Mouse (Mus musculus) hindbrain, embryonic 11.5 days (tissue): ENCODE measurements at regions not wholly inside any gene's neighbourhood (a gene's known extent, or its start where the extent isn't known, plus 50 kb on each side); places are given as distances from the start of the nearest gene placed in this dataset.

Source experiments
- ATAC-seq: fragments of 200-750 bp; cut with Nextera tagmentation; 2 replicates; pipeline ENCODE4 v1.8.0; 2017; ENCODE audit warnings: mild to moderate bottlenecking, moderate TSS enrichment, moderate library complexity; ENCODE audit not compliant: low FRiP score
- DNase-seq: peaks from one replicate; pipeline ENCODE4 v3.0.0-alpha.2; 2015; ENCODE audit warnings: low spot score
- H3K27ac ChIP-seq: fragments of 300-500 bp; sonication (generic); 2 replicates; pipeline ENCODE4 v1.5.1; 2014; ENCODE audit warnings: mild to moderate bottlenecking, low read depth, low read length
- H3K27me3 ChIP-seq: fragments of 300-500 bp; sonication (generic); 2 replicates; pipeline ENCODE4 v1.6.1; 2014; ENCODE audit warnings: mild to moderate bottlenecking, low read length, moderate library complexity, mixed read lengths; ENCODE audit not compliant: control insufficient read depth, insufficient read depth
- H3K36me3 ChIP-seq: fragments of 300-500 bp; sonication (generic); 2 replicates; pipeline ENCODE4 v1.6.1; 2014; ENCODE audit warnings: mild to moderate bottlenecking, low read length, moderate library complexity, mixed read lengths; ENCODE audit not compliant: control insufficient read depth, insufficient read depth
- H3K4me1 ChIP-seq: fragments of 300-500 bp; sonication (generic); replicated peaks from 2 replicates; pipeline ENCODE4 v1.6.1; 2014; ENCODE audit warnings: low read length, mixed read lengths; ENCODE audit not compliant: control insufficient read depth, insufficient read depth
- H3K4me2 ChIP-seq: fragments of 300-500 bp; sonication (generic); replicated peaks from 2 replicates; pipeline ENCODE4 v1.6.1; 2014; ENCODE audit warnings: mild to moderate bottlenecking, low read depth, low read length
- H3K4me3 ChIP-seq: fragments of 300-500 bp; sonication (generic); 2 replicates; pipeline ENCODE4 v1.5.1; 2014; ENCODE audit warnings: low read depth, low read length
- H3K9ac ChIP-seq: fragments of 300-500 bp; sonication (generic); 2 replicates; pipeline ENCODE4 v1.6.1; 2014; ENCODE audit warnings: low read depth, low read length
- H3K9me3 ChIP-seq: fragments of 300-500 bp; sonication (generic); 2 replicates; pipeline ENCODE4 v1.6.1; 2016; ENCODE audit warnings: low read length; ENCODE audit not compliant: control insufficient read depth
- WGBS: fragments of 180-500 bp; shearing (Covaris S2); extraction: QIAGEN DNeasy Blood & Tissue Kit; methylation state at CpG from one replicate; pipeline ENCODE4 v1.1.7; 2014; 5-methylcytosine and 5-hydroxymethylcytosine counted together

DNA sequence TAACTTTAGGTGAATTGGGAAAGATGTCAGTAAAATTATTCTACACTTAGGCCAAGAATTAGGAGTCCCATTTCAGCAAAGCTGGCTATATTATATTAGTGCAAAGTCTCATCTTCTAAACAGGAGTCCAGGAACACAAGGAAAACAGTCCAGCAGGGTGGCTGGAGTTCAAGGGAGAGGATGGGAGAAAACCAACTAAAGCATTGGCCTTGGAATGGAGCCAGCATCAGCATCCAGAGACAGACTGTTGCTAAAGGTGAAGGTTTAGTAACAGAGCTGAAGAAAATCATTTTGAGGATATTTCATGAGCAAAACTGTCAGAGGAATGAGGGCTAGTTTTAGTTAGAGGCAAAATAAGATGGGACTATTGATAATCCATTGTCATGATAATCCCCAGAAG lies 559.9 kb downstream of the Epha4 start:
- H3K27ac ChIP-seq: no peak overlapping the region
- H3K9me3 ChIP-seq: no peaks in the 10 kb centered on the region
- H3K36me3 ChIP-seq: no peaks in the 10 kb centered on the region
- no peaks in the 10 kb centered on the region for H3K4me1 ChIP-seq
- no peak for ATAC-seq
- no peak for DNase-seq
- no peak overlapping the region for H3K9ac ChIP-seq
- no peak overlapping the region for H3K4me2 ChIP-seq
- H3K4me3 ChIP-seq: no peak overlapping the region
- no peaks in the 10 kb centered on the region for H3K27me3 ChIP-seq

DNA sequence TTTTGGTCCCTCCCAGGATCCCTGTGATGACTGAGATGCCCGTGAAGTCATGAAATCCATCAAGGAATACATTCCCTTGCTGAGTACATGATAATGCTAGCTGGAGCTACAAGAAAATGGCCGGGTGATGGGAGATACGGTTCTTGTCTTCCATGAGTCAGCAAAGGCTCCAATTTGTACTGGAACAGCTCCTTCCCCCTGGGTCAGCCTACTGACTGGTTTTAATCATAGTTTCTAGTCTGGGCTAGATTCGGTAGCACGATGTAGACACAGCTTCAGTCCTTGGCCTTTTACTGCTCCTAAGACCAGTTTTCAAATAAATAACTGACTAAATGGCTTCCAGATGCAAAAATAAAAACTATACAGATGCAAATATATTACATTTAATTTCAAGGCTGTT lies 557.5 kb downstream of the Epha4 start:
- 72% methylated on average over 5 of the region's 5 CpGs for WGBS
- Histone ChIP-seq H3K9me3 (no peaks in the 10 kb centered on the region), H3K4me2 (no peak overlapping the region), H3K9ac (no peak overlapping the region), H3K36me3 (no peaks in the 10 kb centered on the region), H3K4me3 (no peak overlapping the region), H3K27me3 (no peaks in the 10 kb centered on the region), H3K27ac (no peak overlapping the region), H3K4me1 (no peaks in the 10 kb centered on the region)
- DNase-seq: no peak
- no peak for ATAC-seq

DNA sequence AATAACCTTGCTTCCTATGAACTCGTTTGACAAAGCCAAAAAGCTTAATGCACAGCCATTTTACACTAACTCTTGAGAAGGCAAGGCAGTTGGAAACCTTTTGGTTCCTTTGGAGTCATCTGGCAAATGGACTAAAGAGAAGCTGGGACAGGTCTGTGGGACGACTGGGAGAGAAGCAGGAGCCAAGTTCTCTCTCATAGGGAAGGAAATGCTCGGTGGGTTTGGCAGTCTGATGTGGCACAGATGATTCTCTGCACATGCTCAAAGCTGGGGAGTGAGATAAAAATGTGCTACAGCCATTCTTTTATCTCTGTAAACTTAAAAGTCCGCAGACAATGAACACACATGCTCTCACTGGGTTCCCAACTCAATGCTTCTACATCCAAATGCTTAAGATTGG lies 556.2 kb downstream of the Epha4 start:
- Histone ChIP-seq H3K27me3 (no peaks in the 10 kb centered on the region), H3K9ac (no peak overlapping the region), H3K4me3 (no peak overlapping the region), H3K9me3 (no peaks in the 10 kb centered on the region), H3K27ac (no peak overlapping the region), H3K36me3 (no peaks in the 10 kb centered on the region), H3K4me1 (no peaks in the 10 kb centered on the region), H3K4me2 (no peak overlapping the region)
- no peak for ATAC-seq
- 80% methylated on average over 4 of the region's 4 CpGs for WGBS
- no peak for DNase-seq

DNA sequence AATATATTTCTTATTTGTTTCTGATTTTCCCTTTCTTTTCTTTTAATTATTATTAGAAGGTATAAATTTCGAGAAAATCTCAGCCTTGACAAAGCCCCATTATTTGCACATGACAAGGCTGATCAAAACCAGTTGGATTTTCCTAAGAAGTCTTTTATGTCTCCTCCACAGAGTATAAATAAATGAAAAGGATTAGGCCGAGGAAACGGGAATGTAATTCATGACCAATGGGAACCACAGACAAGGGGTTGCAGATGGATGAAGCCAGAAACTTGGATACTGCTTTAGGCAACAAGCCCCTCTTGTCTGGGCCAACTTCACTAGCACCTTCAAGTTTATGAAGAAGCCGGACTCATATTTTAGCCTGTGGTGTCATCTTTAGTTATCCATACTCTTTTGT lies 542.4 kb downstream of the Epha4 start:
- ATAC-seq (no peak), DNase-seq (no peak)
- H3K9ac ChIP-seq: no peak overlapping the region
- H3K4me3 ChIP-seq: no peak overlapping the region
- no peaks in the 10 kb centered on the region for H3K4me1 ChIP-seq
- no peak overlapping the region for H3K27ac ChIP-seq
- no peak overlapping the region for H3K4me2 ChIP-seq
- H3K36me3 ChIP-seq: no peaks in the 10 kb centered on the region
- H3K27me3 ChIP-seq: no peaks in the 10 kb centered on the region
- no peaks in the 10 kb centered on the region for H3K9me3 ChIP-seq
- WGBS: 71% methylated on average over 4 of the region's 4 CpGs

DNA sequence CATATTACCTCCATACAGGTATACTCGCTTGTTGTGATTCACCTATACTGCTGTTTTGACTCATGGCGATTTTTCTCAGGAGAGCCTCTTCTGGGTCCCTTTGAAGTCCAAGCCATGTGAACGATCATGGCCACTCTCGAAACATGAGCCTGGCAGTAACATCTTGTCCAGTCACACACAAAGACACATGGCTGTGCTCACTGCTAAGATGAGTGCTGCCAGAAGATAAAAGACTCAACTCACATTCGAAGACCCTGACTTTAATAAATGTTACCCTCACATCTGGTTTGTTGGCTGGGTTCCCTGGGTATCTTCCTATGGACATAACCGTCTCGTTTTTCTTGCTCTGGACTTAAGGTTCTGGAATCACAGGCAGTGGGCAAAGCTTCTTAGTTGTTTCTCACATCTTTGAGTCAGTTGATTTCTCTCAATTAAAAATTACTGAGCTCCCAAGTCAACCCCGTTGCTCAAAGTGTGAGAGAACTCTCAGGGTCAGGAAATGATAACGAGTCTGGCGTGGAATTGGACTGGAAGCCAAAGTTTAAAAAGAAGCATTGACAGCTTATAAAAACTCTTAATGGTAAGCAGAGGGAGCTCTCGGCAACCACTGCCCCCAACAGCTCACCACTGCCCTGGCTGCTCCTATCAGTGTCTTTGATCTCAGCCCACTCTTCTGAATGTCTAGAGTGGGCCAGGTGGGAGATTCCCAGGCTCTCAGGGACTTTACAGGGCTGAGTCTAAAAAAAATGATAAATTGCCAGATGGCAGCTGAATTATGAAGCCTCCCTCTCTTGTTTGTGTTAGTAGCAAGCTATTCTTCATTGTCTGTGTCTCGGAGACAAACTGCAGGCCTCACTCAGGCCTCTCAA lies 539.6 kb downstream of the Epha4 start:
- H3K4me3 ChIP-seq: no peak overlapping the region
- H3K4me1 ChIP-seq: no peaks in the 10 kb centered on the region
- no peak overlapping the region for H3K9ac ChIP-seq
- 70% methylated on average over 12 of the region's 12 CpGs for WGBS
- H3K36me3 ChIP-seq: no peaks in the 10 kb centered on the region
- H3K27ac ChIP-seq: no peak overlapping the region
- ATAC-seq (no peak), DNase-seq (no peak)
- no peaks in the 10 kb centered on the region for H3K9me3 ChIP-seq
- no peaks in the 10 kb centered on the region for H3K27me3 ChIP-seq
- no peak overlapping the region for H3K4me2 ChIP-seq

DNA sequence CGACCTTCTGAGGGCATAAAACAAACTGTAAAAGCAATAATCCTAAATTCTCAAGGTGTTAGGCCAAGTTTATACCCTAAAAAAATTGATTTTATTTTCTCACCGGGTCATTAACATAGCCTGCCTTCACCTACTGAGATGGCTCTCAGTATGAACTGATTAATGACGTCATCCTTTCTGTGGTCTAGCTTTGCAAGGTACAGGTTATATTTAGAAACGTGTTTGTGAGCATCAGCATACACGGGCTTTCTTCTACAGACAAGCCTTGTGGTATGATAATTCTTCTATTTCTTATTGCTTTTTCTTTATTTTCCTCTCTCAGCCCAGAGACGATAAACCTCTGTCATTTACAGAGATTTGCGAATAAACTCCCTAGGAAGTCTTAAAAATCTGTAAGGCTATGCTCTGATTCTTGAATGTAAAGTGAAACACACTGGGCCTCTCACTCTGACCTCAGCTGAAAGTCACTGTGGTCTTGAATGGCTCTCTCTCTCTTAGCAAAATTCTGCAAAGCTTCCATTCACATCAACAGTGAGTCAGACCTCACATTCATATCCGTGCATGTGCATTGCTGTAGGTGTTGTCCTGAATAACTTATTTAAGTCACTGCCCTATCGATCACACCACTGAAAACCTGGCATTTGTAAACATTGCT lies 534.3 kb downstream of the Epha4 start:
- Histone ChIP-seq H3K4me1 (no peaks in the 10 kb centered on the region), H3K4me3 (no peak overlapping the region), H3K9ac (no peak overlapping the region), H3K4me2 (no peak overlapping the region), H3K9me3 (no peaks in the 10 kb centered on the region), H3K27me3 (no peaks in the 10 kb centered on the region), H3K36me3 (no peaks in the 10 kb centered on the region), H3K27ac (no peak overlapping the region)
- WGBS: 88% methylated on average over 9 of the region's 9 CpGs
- DNase-seq (no peak), ATAC-seq (no peak)

DNA sequence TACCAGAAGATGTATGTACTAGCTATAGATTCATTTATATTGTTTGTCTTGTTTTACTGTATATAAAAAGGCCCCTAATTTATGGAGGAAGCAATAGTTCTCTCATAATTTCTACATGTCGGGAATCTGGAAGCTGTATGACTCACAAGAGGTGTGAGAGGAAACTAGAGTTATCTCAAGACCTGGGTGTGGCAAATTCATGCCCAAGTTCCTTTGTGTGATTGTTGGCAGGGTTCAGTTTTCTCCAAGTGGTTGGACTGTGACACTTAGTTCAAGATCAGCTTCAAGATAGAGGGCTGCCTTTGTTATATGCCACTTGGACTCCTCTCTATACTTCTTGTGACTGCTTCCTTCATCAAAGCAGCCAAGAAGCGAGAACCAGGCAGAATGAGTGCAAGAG lies 521.1 kb downstream of the Epha4 start:
- Histone ChIP-seq H3K27ac (no peak overlapping the region), H3K27me3 (no peaks in the 10 kb centered on the region), H3K4me2 (no peak overlapping the region), H3K36me3 (no peaks in the 10 kb centered on the region), H3K9ac (no peak overlapping the region), H3K4me1 (no peaks in the 10 kb centered on the region), H3K4me3 (no peak overlapping the region), H3K9me3 (no peaks in the 10 kb centered on the region)
- ATAC-seq (no peak), DNase-seq (no peak)
- WGBS: 85% methylated on average over 2 of the region's 2 CpGs

DNA sequence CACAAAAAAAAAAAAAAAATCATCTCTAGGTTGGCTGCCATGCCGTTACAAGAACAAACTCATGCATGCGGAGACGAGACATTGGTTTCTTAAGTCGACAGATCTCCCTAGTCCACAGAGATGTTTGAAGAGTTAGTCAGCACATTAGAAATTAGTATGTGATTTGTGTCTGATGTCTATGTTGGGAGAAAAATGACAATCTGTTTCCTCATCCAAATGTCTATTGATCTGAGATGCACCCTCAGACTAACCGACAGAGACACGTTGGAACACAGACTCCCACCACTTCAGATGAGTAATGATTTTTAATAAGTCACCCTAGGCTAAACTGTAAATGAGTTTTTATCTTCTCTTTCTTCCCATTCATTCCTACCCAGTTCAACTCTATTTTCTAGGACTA lies 506.9 kb downstream of the Epha4 start:
- no peaks in the 10 kb centered on the region for H3K4me1 ChIP-seq
- no peak overlapping the region for H3K4me3 ChIP-seq
- WGBS: 88% methylated on average over 6 of the region's 6 CpGs
- no peak overlapping the region for H3K27ac ChIP-seq
- no peaks in the 10 kb centered on the region for H3K36me3 ChIP-seq
- no peaks in the 10 kb centered on the region for H3K27me3 ChIP-seq
- no peak overlapping the region for H3K4me2 ChIP-seq
- DNase-seq: no peak
- no peak overlapping the region for H3K9ac ChIP-seq
- no peaks in the 10 kb centered on the region for H3K9me3 ChIP-seq
- ATAC-seq: no peak

DNA sequence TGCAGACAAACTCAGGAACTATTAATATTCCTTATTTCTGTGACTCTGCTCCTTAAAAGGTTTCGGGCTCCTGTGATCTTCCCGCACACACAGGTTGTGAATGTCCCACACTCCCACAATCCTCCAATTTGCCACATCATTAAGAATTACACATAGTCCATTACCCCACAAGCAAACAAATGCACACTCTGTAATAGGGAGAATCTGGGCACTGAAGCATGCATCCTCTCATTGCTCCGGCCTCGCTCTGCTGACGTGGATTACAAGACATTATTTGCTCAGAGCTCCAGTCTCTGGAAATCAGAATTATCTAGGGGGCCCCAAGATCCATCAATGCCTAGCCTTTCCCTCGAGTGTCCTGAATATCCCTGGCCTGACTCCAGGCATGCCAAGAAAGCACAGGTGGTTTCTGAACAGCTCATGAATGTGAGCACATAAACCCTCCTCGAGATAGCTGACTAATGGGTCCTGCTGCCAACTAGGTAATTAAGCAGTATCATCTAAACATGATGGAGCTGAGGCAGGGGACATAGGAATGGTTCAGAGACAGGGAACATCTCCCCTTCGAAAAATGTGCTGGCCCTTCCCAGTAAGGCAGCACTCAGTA lies 504.2 kb downstream of the Epha4 start:
- H3K27me3 ChIP-seq: no peaks in the 10 kb centered on the region
- H3K36me3 ChIP-seq: no peaks in the 10 kb centered on the region
- 63% methylated on average over 8 of the region's 8 CpGs for WGBS
- no peak overlapping the region for H3K9ac ChIP-seq
- H3K4me3 ChIP-seq: no peak overlapping the region
- H3K4me1 ChIP-seq: no peaks in the 10 kb centered on the region
- no peak for ATAC-seq
- no peak overlapping the region for H3K4me2 ChIP-seq
- H3K9me3 ChIP-seq: no peaks in the 10 kb centered on the region
- no peak overlapping the region for H3K27ac ChIP-seq
- no peak for DNase-seq
